Comparison of ENCODE assay signal across 16 mouse cellular contexts in genomic region chr12:70645407-70645806, GRCm38 (mm10).
"Had no signal": no experiment of that assay in that cellular context is flagged by ENCODE, and none has a peak within 500 bp of the region (broad histone marks: within the 10 kb centered on the region; RNA-seq: fewer than 3 reads in every experiment).

No protein-coding gene starts in this region.

- H3K4me1 ChIP-seq: kidney, embryonic 15.5 days; midbrain, embryonic 10.5 days; neural tube, embryonic 15.5 days had no signal

- H3K4me2 ChIP-seq: kidney, embryonic 15.5 days; limb, embryonic 12.5 days; neural tube, embryonic 15.5 days had no signal

- ATAC-seq: lung, postnatal 0 days had no signal

- H3K36me3 ChIP-seq: kidney, embryonic 15.5 days; limb, embryonic 12.5 days; midbrain, embryonic 10.5 days; neural tube, embryonic 15.5 days had no signal

- H3K27ac ChIP-seq: kidney, embryonic 15.5 days; limb, embryonic 12.5 days; liver, embryonic 14.5 days; midbrain, embryonic 10.5 days; neural tube, embryonic 15.5 days had no signal

- DNase-seq: kidney, adult 2 months; kidney, postnatal 36 days; layer of hippocampus, adult 9-11 months; layer of hippocampus, postnatal 36 days; lung, adult 18-20 months; lung, postnatal 36 days; right cerebral cortex, adult 18-20 months; right cerebral cortex, postnatal 25 days; thymus, postnatal 36 days had no signal

- H3K27me3 ChIP-seq: kidney, embryonic 15.5 days; limb, embryonic 12.5 days; neural tube, embryonic 15.5 days had no signal

- H3K4me3 ChIP-seq: kidney, embryonic 15.5 days; limb, embryonic 12.5 days; midbrain, embryonic 10.5 days; myocyte; neural tube, embryonic 15.5 days had no signal

- H3K9me3 ChIP-seq: kidney, embryonic 15.5 days; limb, embryonic 12.5 days; midbrain, embryonic 10.5 days; neural tube, embryonic 15.5 days had no signal

- H3K9ac ChIP-seq: kidney, embryonic 15.5 days; limb, embryonic 12.5 days; liver, embryonic 14.5 days; neural tube, embryonic 15.5 days had no signal
